Mouse (Mus musculus): ENCODE results near the gene Atg2a.

The Atg2a gene

DNA sequence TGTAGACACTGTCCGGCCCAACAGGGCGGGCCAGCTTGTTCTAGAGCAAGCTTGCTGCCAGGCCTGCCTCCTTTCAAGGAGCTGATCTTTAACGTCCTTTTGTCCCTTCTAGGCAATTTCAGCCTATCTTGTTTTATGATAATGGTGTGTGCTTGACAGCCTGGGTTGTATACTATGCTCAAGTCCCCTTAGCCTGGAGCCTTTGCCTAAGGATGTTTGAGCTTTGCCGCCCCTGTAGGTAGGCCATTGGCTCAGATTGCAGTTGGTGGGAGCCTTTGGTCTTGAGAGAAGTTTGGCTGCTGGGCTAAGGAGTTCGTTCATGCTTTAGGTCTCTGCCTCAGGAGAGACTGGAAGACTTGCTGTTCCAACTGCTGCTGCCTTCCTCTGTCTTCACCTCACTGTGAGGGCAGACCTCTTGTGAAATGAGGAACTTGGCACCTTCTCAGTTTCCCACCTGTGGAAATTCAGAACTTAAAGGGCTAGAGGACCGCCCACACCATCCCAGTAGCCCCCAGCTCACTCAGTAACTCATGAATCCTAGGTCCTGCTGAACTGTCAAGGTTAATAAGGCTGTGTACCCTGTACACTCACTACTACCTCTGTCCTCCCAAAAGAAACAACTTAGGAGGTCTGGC, 37.1 kb downstream of the Atg2a start:
- no peak for TF ChIP-seq GATA4 (IDR thresholded peaks at IDR 0.05; ENCODE audit: insufficient replicate concordance, low read length)

GRCm38 (mm10) chr19:6279481-6280144, 38.1 kb downstream of the Atg2a start:
- TF ChIP-seq GATA4 (IDR thresholded peaks at IDR 0.05; ENCODE audit: insufficient replicate concordance, low read length): no peak

- TF ChIP-seq GATA4 (IDR thresholded peaks at IDR 0.05; ENCODE audit: insufficient replicate concordance, low read length): no peak
Observed at GRCm38 (mm10) chr19:6280554-6280953, 39.1 kb downstream of the Atg2a start.

GRCm38 (mm10) chr19:6281122-6282020, 39.9 kb downstream of the Atg2a start:
- TF ChIP-seq GATA4 (IDR thresholded peaks at IDR 0.05; ENCODE audit: insufficient replicate concordance, low read length): no peak

DNA sequence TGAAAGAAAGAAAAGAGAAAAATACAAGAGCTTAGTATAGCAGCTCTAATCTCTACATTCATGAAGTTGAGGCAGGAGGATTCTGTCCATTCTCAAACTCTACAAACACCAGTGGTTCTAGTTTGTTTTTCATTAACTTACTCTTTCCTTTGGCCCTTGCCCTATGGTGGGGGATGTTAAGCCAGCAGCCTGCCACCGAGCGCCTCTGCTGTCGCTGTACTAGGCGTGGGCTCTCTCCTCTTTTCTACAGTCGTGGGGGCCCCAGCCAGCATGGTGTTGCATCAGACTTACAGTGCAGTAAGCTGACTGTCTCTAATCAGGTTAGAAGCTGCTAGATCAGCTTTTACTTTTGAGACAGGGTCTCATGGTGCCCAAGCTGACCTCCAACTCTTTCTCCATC, 41.5 kb downstream of the Atg2a start:
- no peak for TF ChIP-seq GATA4 (IDR thresholded peaks at IDR 0.05; ENCODE audit: insufficient replicate concordance, low read length)

GRCm38 (mm10) chr19:6284502-6284901, 43.0 kb downstream of the Atg2a start:
- TF ChIP-seq GATA4 (IDR thresholded peaks at IDR 0.05; ENCODE audit: insufficient replicate concordance, low read length): peak; percentile 90

- TF ChIP-seq GATA4 (IDR thresholded peaks at IDR 0.05; ENCODE audit: insufficient replicate concordance, low read length): no peak
Observed at GRCm38 (mm10) chr19:6285226-6285625, 43.8 kb downstream of the Atg2a start.

DNA sequence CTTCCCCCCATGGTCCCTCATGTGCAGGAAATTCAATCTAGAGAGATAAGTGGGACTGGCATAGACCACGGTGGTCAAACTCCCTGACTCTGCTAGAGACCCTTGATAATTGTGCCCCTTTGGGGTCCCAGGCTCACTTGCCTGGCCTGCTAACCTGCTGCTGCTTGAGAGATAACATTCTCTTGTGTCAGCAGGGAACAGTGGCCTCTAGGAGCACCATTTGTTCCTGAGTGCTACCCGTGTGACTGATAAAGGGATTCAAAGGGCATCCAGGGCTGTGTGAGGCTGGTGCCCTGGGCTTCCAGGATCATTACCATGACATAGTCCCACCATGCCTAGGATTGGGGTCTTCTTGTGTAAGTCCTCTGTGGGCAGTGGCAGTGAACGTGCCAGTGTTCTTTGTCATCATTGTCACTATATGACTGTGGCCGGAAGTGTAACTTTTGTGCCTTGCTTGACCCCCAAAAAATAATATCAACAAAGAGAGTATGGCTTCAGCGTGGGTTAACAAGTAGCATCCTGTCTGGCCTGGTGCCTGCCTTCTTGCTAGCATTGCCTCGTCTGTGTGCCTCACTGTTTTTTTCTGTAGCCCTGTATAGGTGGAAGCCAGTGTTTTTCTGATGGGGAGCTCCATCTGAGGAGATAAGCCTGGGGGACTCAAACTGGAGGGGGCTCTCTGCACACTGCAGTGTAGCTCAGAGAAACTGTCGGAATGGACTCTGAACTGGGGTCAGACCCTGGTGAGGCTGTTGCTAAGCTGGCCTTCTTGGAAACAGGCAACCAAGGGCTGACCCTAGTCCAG, 44.4 kb downstream of the Atg2a start:
- TF ChIP-seq GATA4 (IDR thresholded peaks at IDR 0.05; ENCODE audit: insufficient replicate concordance, low read length): peak; percentile 74; the same call in 1 of the 2 replicates

DNA sequence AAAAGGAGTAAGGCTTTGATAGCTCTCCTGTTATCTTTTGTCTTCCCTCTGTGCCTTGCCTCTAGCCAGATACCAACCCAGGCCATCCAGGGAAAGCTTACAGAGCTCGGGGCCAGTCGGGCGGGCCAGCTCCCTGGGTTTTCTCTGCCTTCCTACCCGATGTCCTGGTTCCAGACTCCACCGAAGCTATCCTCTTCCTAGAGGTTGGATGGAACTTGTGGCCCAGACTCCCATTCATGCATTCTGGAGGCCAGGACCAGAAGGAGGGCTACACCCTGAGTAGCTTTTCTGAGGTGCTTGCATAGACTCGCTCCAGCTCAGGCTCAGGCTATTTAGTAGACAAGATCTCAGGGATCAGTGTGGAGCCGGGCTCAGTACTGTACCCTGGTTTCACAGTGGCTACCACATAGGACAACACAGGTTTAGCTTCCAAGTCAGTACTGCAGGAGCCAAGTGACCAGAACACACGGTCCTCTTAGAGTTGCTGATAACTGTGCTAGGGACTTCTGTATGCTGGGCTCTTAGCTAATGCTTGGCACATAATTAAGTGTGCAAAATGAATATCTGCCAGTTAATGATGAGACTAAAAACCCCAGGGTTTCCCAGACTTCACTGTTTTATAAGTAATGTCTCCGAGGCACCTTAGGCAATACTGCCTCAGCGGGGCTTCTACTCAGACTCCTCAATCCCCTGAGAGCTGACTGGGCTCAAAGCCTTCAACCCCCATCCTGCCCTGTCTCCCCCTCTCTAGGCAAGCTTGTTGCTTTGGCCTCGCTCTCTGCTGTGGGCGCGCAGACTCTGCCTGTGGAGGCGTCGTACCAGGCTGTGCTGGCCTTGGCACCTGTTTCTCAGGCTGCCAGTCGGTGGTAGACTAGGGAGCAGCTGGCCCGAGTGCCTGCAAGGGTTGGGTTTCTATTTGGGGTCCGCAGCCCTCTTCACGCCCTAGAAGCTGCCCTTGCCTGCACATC, 45.2 kb downstream of the Atg2a start:
- TF ChIP-seq GATA4 (IDR thresholded peaks at IDR 0.05; ENCODE audit: insufficient replicate concordance, low read length): no peak

DNA sequence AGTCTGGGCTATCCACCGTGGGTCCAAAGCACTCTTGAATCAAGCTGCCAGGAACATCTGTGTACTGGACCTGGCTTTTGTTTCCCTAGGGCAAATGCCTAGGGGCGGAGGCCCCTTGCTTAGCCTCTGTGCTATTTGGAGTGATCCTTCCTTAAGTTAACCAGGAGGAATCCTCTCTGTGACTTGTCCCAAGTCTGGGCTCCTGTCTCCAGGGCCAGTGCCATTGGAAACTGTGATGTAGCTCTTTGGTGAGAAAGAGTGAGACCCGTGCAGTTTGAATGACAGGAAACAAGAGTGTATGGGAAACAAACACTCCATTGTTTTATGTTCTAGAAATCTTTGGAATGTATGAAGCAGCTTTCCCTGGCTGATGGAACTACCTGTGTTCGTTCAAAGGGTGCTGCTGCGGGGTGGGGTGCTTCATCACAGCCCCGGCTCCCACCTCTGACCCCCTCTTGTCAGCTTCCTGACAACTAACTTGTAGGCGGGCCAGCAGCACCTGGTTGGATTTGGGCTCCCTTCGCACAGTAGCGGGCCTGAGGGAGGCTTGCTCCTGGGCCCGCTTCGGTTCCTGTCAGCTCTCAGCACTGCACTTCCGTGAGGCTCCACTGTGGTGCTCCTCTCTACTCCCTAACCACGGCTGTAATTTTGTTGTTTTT, 46.9 kb downstream of the Atg2a start:
- no peak for TF ChIP-seq GATA4 (IDR thresholded peaks at IDR 0.05; ENCODE audit: insufficient replicate concordance, low read length)

DNA sequence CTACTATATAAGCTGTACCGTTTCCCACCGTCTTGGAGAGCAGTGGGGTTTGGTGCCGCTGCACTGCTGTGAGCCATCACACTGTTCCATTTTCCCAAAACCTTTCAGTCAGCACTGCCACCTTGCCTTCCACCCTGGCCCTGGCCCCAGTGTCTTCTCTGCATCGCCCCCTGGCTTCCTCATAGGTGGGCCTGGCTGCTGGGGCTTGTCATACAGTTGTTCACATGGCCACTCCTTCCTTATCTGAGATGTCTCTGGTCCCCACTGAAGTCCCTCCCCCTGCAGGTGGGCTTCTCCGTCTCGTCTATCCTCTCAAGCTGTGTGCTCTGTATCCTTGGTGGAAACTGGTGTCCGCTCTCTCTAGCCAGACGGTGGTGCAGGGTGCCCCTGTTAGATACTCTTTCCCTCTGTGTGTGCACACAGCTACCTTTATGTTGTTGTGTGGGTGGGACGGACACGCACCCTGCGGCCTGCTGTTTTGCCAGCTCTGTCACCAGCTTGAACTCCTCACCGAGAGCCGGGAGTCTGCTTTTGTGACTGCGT, 48.3 kb downstream of the Atg2a start:
- TF ChIP-seq GATA4 (IDR thresholded peaks at IDR 0.05; ENCODE audit: insufficient replicate concordance, low read length): no peak

- TF ChIP-seq GATA4 (IDR thresholded peaks at IDR 0.05; ENCODE audit: insufficient replicate concordance, low read length): no peak
Observed at GRCm38 (mm10) chr19:6291117-6291781, 49.8 kb downstream of the Atg2a start.

GRCm38 (mm10) chr19:6292262-6292661, 50.8 kb downstream of the Atg2a start:
- TF ChIP-seq GATA4 (IDR thresholded peaks at IDR 0.05; ENCODE audit: insufficient replicate concordance, low read length): no peak

All from liver, adult (tissue).